Mouse (Mus musculus) lung, adult 18-20 months (tissue): Measurements from ENCODE around the gene Cacna1d.

Source experiments
- DNase-seq, 2 experiments: peaks; one replicate each; pipeline ENCODE4 v3.0.0; 2022; ENCODE audit warnings: mixed read lengths in 2 of 2

Gene Cacna1d

DNA sequence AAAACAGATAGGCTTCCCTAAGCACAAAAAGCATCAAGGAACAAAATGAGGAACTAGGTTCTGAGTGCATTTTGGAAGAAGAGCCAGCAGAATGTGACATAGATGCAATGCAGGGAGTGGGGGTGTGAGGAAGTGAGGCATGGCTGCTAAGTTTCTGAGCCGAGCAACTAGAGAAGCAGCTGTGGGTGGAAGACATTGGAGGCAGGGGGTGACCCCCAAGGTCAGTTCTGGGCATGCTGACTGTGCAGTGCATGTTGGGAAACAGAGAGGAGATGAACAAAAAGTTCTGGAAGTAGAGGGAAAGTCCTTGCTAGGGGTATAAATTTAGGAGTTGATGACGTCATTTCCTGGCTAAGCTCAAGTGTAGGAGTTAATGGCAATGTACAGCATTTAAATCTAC, 33.4 kb downstream of the Cacna1d start:
- peak; percentile 37 to 41 for DNase-seq

DNA sequence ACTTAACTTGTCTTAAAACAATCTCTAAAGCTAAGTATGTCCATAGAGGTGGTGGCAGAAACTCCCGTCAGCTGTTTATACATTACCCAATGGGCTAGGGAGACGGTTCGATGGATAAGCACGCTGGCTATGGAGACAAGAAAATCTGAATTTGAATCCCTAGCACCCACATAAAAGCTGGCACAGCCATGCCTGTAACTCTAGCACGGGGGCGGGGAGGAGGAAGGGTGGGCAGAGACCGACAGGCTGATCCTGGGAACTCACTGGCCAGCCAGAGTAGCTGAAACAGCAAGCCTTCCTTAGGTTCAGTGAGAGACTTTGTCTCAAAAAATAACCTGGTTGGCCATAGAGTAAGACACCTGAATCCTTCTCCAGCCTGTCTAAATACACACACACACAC, 33.8 kb downstream of the Cacna1d start:
- no peak for DNase-seq

DNA sequence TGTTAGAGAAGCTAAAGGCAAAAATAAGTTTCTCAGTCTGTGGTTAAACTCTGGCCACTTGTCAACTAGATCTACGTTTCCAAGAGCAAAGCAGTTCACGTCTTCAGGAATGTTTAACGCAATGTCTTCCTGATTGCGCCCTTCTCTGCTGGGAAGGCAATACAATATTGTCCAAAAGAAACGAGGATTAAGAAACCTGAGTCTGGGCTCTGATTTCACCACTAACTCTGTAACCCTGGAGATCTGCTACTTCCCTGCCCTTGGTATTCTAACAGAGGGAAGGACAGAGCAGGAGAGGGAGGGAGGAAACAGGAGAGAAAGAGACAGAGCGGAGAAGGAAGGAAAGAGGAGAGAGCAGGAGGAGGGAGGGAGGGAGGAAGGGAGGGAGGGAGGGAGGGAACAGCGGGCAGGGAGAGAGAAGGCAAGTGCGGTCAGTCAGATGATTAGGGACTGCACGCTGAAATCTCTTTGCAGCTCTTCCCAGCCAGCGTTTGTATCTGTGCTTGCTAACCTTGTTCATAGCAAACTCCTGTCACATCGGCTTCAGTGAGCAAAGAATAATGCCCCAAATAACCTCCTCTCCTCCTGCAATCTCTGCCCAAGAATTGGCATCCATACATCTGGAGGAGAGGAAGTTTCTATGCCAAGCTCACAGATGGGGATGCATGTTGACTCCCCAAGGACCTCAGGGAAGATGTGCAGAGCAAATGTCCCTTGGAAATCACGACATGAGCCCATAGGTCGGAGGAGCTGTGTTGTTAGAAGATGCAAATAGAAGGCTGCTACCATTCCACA, 35.3 kb downstream of the Cacna1d start:
- peak in 1 of 2 experiments; percentile 14 for DNase-seq

DNA sequence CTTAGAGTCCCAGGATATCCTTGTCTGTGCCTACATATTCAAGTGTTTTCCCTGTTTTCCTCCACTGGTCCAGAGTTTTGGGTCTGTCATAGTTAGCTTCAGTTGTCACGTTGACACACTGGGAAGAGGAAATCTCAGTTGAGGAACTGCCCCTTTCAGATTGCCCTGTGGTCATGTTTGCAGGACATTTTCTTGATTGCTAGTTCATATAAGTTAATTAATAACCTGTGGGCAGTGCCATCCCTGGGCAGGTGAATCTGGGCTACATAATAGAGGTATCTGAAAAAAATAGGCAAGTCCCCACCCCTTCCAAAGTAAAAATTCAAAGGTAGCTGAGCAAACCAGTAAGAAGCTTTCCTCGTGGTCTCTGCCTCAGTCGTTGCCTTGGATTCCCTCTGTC, 51.3 kb downstream of the Cacna1d start:
- no peak for DNase-seq

DNA sequence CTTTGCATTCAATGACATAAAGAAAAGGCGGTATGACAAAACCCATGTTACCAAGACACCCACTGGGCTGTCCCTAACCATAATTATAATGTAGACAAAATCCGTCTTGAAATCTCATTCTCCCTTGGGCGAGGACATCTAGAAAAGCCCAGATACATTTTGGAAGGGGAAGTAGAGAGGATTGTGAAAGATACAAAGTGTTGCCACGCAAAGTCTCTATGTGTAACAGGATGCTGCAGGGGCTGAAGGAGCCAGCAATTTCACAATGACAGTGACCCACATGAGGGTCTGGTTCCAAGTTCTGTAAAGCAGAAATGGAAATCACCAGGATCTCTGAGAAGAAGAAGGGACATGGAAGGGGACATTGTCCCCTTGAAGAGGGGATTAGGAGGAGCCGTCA, 55.9 kb downstream of the Cacna1d start:
- DNase-seq: peak; percentile 16 to 27

DNA sequence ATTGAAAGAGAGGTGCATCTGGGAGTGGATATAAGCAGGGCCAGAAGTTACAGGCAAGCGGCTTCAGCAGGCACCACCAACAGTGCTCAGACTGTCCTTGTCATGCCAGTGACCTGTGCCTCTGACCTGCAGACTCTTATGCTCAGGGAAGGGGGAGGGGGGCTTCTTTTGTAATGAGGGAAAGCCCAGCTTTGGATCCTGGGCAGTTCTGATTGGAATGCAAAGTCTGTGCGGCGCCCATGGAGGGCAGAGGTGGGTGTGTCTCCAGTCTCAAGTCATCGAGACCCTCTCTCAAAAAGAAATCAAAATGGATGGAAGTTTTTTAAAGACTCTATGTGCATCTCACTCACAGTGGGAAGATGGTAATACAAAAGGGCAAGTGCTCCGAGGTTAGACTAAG, 60.8 kb downstream of the Cacna1d start:
- no peak for DNase-seq

DNA sequence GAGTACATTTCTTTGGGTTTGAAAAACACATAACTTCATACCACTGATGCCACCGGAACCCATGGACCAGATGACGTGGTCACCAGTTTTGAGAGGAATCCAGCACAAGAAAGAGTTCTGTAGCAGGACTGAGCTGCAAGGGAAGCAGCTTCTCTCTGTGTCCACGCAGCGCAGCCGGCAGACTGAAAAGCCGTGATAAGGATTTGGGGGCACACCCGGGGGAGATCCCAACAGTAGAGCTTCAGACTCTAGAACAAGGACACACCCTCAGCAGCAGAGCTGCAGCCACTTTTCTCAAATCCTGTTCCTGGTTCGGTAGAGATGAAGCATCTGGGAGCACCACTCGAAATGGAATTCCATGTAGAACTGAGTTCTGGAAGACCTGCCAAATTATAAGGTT, 61.2 kb downstream of the Cacna1d start:
- no peak for DNase-seq

DNA sequence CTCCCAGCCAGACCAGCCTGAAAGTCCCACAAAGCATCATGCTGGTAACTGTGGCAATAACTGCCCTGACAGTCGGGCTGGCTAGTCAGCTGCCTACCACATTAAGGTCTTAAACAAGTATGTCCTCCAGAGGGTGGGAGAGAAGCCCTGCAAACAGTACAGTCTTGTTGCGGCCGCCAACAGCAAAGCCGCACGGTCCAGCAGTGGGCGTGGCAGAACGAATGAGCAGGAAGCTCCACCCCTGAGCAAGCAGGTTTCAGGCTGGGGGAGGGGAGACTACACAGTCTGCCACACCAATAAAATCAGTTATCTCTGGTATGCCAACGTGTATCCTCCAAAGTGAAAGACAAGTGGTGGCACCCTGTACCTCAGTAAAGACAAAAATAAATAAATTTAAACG, 61.6 kb downstream of the Cacna1d start:
- DNase-seq: peak in 1 of 2 experiments; percentile 15

DNA sequence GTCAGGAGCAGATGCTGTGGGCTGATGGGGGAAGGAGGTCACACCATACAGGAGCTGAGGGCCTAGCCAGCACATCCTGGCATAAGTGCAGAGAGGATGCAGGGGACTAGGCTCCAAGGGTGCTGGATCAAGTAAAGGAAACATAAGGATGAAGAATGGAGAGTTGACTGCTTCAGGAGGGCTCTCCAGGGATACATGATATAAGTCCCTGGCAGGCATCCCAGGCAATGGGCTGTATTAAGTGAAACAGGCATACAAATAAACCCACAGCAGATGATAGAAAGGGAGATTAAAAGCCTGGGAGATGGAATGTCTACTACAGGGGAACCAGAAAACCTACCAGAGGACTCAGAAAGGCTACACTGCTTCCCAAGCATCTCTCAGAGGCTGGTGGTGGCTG, 62.5 kb downstream of the Cacna1d start:
- no peak for DNase-seq

DNA sequence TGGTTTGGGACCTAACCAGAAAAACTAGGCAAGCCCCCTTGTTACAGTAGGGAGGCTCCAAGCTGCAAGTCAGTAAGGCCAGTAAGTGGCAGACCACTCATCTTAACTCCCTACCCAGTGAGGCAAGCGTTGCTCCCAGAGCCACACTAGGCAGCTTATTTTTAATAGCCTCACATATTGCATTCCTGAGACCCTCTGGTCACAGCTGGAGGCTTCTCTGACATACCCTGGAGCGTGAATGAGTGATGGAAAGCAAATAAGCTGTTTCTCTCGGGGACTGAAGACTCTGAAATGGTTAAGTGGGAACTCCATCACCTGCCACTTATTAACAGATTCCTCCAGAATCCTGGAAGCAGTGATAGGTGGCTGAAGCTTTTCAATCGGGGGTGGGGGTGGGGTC, 65.4 kb downstream of the Cacna1d start:
- DNase-seq: no peak

DNA sequence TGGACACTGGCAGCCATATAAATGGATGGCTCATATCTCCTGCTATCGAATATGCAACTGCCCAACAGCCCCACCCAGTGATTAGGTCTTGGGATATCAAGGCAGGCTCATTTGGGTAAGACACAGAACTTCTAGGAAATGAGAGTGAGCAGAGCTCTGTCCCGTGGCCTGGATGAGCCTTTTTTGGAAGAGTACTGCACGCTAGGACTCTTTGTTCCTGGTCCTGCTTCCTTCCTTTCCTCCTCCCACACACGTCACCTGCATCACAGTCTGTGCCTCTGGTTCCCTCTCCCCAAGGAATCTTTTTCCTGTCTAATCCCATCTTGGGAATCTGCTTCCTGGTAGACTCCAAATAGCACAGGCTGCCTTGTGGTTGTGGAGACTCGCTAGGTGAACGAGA, 66.1 kb downstream of the Cacna1d start:
- no peak for DNase-seq

DNA sequence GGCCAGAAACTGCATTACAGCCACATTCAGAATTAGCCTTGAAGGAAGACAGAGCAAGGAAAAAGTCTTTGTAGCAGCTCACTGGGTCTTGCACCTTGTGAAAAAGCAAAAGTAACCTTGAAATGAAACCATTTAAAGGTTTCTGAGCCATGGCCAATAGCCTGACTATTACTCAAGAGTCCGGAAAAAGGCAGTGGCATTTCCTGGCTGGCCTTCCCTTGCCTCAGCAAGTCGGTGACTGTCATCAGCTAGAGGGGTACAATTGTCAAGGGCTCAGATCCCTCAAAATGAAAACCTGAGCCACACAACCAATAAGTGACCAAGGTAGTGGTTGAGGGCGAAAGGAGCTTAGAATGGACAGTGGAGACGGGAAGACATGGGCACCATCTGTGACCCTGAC, 66.6 kb downstream of the Cacna1d start:
- DNase-seq: no peak

DNA sequence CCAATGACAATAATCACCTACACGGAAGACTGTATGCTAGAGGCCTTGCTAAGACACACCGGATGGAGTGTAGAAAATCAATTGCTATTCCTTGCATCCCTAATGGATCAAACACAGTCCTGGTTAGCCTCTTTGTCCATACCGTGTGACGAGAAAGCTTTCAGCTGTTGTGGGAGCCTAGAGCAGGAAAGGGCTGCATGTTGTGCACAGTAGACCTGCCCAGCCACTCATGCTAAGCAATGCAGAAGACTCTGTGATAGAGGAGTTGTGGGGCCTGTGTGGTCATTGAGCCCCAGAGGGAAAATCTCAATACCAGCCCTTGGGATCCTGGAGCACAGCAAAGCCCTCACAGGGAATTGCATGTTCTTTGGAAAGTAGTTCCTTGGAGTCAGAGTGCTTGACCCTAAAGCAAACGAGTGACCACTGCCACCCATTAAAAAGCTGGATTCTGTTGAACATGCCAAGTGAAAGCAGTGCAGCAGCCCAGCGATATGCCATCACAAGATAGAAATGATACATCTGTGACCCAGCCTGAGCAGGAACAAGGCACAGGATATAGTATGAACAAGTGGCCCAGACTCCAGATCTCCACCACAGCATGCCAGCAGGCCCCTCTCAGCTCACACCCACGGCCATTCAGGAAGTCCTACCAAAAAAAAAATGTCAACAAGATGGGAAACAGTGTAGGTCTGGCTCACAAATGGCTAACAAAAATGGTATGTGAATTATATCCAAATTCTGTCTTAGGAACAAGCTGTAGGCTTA, 68.7 kb downstream of the Cacna1d start:
- DNase-seq: peak; percentile 31 to 34

DNA sequence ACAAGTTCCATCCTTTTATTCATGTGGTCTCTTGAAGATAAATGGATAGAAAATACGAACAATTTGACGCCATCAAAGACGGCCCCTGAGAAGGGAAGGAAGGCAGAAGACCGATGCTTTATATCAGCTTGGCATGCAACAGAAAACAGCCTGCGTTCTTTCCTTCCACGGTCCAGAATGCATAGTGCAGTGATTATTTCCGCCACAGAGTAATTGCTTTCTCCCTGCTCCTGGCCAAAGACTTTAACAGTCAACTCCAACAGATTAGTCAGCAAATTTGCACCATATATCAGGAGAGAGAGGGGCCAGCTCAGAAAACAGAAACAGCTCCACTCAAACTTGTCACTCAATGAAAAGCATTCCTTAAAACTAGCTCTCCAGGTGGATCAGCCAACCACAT, 71.8 kb downstream of the Cacna1d start:
- DNase-seq: no peak

DNA sequence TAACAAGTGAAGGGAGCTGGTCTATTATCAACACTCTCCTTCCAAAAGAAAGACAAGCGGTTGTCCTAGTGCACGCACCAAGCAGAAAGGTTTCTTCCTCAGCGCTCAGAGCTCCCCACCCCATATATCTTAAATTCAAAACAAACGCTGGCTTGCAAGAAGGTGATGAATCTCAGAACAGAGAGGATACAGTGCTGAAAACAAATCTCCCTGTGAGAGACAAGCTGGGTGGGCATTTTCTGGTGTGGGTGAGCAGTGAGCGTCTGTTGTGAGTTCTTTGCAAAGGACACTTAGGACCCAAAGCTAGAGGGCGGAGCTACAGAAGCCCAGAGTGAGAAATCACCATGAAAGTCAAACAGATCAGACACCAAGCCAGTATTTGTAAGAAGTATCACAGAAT, 72.2 kb downstream of the Cacna1d start:
- no peak for DNase-seq

DNA sequence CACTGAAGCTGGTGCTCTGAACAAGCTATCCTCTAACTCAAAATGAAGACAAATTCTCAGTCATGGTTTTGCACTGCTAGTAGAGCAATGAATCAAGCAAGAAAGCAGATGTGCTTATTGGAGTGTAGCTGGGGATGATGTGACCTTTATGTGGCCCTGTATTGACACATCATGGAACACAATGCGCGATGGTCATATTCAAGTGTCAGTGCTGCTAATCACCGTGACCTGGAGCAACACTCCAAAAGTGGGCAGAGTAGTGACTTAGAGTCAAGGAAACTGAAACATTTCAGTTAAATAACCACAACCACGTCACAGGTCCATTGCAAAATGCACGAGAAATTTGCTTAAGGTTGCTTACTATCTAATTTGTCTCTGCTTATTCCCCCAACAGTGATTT, 75.4 kb downstream of the Cacna1d start:
- no peak for DNase-seq

DNA sequence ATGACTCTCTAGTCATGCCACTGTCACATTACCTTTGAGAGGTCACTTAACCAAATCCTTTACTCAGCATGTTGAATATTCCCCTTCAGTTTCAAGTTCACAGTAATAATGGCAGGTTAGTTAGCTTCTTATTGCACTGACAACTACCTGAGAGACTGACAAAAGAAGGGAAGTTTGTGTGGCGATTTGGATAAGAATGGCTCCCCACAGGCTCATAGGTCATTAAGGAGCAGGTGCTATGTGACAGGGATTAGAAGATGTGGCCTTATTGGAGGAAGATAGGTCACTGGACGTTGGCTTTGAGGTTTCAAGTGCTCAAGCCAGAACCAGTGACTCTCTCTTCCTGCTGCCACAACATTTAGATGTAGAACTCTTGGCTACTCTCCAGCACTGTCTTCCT, 77.1 kb downstream of the Cacna1d start:
- DNase-seq: no peak

DNA sequence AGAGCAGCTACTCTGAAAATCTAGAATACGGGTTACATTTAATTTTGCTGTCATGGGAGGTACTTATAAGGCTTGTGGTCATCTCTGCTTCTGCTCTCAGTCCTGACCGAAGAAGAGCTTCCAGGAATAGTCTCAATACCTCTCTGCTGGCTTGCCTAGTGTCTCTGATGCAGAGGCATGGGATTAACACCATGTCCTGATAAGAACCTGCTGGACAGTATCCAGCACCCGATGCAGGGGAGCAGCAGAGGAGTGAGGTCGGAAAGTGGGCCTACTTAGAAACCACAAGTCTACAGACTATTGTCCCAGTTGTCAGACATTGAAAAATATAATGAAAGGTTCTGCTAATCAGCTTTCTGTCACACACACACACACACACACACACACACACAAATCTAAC, 81.9 kb downstream of the Cacna1d start:
- DNase-seq: no peak

DNA sequence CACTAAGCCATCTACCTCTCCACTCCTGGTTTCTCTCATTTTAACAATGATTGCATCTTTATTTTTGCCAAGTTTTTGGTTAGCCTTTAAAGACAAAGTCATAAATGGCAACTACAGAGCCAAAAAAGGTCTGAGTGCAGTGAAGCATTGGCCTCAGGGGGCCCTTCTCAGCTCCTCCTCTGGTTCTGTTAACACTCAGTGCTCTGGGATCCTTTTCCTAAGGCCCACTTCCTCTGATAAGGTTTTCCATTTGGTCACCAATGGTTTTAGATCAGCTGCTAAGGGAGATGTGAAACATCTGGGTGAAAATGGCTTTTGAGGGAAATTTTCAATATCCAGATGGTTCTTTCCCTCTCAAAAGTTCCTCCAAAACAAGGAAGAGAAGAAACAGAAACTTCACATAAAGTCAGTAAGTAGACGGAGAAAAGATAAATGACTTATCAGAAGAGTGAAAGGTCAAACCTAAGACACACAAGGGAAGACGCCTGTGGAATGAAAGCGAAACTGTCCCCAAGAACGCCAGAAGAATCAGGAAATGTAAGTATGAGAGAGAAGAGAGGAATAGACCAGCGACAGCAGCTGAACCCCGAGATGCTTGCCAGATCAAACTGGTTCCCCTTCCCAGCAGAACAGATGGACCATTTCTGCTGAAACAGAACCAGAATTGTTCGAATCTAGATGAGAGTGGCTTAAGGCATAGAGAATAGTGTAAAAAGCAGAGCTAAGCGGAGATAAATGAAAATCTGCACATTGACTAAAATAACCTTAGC, 85.6 kb downstream of the Cacna1d start:
- peak in 1 of 2 experiments; percentile 18 for DNase-seq

DNA sequence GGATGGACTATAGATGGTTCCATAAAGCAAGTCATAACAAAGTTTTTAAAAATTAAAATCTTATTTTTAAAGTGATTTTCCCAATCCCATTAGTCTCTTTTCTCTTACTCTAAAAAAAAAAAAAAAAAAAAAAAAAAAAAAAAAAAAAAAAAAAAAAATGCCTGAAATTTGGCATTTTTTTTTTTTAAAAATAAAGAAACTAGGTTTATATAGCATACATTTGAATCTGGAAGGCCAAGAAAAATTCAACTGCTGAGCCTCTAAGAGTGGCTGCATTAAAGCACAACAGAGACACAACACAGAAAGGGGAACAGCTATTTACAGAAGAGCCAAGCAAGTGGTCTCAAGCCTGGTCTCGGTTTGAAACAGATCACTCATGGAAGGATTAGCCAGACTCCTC, 112.9 kb downstream of the Cacna1d start:
- DNase-seq: no peak

DNA sequence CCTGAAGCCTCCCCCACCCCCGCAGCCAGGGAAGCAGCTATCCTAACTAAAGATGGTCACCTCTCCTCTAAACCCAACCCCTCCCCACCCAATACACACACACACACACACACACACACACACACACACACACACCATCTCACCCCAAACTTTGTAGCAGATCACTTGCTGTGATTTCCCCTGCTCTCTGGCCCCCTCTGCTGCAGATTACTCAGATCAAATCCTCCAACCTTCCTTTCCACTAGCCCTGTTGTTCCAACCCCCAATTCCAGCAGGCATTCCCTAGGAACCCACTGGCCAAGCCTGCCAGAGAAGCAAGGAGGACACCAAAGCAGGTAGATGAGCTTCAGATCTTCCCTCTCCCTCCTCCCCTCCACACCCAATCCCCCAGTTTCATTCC, 118.4 kb downstream of the Cacna1d start:
- DNase-seq: no peak

DNA sequence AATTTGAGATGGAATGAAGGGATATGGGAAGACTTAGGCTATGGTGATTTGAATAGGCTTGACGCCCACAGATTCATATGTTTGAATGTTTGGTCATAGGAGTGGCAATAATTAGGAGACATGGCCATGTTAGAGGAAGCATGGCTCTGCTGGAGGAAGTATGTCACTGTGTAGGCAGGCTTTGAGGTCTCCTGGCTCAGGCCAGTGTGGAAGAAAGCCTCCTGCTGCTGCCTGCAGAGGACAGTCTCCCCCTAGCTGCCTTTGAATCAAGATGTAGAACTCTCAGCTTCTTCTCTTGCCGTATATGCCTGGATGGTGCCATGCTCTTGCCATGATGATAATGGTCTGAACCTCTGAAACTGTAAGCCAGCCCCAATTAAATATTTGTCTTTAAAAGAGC, 120.2 kb downstream of the Cacna1d start:
- no peak for DNase-seq

DNA sequence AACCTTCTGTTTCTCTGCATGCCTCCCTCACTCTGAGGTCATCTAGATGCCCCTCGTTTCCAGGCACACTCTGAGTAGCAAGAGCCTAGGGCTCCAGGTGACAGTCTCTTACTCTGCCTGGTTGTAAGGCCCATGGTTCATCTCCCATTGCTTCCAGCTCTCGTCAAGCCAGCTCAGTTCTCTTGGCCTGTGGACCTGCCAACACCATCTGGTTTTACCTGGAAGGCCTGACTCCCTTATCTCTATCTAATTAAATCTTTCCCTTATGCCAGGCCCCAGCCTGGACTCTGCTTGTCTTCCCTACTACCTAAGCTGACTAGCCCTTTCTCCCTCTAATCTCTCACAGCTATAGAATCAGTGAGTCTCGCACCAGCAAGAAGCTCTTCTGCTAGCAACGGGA, 124.2 kb downstream of the Cacna1d start:
- no peak for DNase-seq

DNA sequence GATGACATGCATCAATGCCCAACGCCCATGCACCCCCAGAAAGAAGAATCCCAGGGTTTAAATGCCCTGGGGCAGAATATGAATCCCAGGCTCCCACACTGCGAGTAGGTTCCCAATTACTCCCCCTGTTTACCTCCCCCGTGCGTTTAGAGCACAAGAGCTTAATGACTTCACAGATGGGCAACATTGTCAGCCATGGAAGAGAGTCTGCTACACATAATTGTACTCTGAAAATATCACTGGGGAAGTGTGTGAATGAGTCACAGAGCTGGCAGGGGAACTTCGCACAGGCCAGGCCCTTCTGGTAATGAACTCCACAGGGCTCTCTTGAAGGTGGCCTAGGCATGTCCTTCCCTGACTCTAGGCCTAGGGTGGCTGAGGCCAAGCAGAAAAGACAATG, 125.4 kb downstream of the Cacna1d start:
- DNase-seq: no peak
